Mouse (Mus musculus) 416B (cell line): Measurements from ENCODE around the gene Xpo4.

ENCODE experiments used
- DNase-seq: peaks from one replicate; pipeline ENCODE4 v3.0.0; 2011; ENCODE audit warnings: low read depth

The Xpo4 gene

DNA sequence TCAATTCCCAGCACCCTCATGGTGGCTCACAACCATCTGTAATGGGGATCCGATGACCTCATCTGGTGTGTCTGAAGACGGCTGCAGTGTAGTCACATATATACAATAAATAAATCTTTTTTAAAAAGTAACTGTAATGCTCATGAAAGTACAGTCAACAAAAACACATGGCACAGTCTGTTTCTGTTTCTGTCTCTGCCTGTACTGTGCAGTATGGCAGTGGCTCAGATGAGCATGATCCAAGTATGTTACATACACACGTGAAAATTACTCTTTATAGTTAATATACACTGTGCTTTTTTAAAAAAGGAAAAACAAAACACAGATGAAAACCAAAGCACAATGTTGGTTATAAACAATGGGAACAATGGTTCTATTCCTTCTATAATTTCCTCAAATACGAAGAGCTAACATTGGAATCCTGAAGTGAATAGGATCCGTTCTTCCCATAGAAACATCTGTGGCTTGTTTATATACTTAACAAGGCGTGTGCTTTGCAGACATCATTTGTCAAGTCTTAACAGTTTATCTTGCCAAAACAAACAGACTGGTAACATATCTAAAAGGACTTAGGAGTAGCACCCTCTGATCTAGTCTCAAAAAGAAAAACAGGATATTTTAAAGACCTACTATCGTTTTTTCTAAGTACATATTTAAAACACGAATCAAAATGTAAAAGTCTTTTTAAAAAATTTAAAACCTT is 58.4 kb downstream of the Xpo4 start:
- DNase-seq, result no peak

GRCm38 (mm10) chr14:57593279-57593678 is 72.0 kb downstream of the Xpo4 start:
- DNase-seq, result no peak

DNA sequence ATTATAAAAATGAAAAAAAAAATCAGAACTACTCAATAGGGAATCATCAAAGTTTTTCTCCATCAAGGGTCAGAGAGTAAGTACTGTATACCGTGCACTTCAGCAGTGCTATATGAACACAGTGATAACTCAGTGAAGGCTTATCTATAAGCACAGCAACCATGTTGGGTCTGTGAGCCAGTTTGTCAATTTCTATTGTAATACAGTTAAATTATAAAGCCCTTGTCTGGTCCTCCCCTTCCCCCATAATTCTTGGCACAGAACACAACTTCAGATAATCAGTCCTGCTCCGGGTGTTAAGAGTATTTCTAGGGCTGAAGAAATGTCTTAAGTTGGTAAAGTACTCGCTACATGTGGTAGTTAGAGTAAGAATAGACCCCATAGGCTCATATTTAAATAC is 73.4 kb downstream of the Xpo4 start:
- DNase-seq, result no peak

- DNase-seq, result no peak
Observed at GRCm38 (mm10) chr14:57576364-57577060, 88.7 kb downstream of the Xpo4 start.

- peak; percentile 44 for DNase-seq
Observed at GRCm38 (mm10) chr14:57574792-57575587, 90.2 kb downstream of the Xpo4 start.

DNA sequence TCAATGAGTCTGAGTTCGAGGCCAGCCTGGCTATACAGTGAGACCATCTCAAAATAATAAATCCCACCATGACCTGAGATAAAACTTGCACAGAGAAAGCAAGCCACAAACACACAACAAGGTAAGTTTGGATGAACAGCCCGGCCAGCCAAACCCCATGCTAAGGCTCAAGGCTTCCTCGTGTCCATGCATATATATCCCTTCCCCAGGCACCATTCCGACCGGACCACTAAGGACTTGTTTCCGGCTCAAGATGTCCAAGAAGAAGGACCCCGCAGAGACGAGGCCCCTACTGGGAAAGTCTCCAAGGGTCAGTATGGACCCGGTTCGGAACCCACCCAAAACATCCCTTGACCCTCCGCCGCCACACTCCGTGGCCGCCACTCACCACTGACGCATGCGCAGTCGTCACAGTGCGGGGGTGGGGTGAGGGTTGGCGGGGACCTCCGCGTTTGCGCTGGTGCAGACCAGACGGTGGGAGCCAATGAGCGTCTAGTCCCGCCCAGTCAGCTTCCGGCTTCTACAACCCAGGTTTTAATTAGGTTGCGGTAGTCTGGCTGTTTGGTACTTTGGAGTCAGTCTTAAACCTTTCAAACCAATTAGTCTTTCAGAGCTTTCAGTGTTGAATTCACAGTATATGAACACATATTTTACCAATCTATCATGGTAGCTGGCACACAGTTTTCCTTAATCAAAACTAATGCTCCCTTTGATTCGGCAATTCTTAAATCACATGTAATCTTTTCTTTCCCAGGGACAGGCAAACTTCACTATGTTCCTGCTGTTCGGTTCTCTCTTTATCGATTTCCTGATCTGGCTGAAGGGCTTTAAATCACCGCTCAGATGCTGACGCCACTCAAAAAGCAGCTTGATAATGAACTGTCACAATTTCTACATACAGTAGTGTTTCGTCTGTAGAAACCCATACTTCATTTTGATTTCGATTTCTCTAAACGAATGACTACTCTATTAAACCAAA is 93.8 kb downstream of the Xpo4 start, which contains the start of gene Eef1akmt1:
TSS of gene Eef1akmt1 (minus strand) at position 458 of the 979 bp plus-strand sequence.
- peak; percentile 94 for DNase-seq

DNA sequence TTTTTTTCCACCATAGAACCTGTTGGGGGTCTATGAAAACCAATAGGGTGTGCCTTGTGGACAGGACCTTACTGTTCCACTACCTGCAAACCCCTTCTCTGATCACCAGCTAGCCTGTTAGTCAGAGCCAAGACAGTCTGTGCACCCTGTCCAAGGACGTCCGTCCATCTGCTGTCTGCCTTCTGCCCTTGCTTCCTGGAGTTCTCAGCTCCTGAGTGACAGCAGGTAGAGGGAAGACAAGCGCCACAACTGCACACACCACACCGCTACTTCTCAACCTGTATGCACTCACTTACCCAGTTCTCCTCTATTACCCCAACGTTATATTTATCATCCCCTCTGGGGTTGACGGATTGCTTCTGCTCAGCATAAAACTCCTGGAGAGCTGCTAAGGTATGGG is 99.6 kb downstream of the Xpo4 start:
- no peak for DNase-seq

DNA sequence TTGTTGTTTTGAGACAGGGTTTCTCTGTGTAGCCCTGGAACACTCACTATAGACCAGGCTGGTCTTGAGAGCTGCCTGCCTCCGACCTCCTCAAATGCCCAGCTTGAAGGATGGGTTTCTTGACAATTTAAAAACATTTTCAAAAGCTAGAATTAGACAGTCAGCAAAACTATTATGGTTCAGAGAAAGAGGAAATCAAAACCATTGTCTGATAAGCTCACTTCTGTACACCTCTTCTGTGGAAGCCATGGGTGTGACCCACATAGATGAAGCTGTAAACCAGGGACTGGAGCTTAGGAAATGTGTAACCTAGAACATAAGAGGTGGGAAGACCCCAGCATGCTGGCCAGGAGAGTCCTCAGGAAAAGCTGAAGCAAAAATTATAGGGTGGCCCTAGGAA is 108.3 kb downstream of the Xpo4 start:
- DNase-seq, result no peak

DNA sequence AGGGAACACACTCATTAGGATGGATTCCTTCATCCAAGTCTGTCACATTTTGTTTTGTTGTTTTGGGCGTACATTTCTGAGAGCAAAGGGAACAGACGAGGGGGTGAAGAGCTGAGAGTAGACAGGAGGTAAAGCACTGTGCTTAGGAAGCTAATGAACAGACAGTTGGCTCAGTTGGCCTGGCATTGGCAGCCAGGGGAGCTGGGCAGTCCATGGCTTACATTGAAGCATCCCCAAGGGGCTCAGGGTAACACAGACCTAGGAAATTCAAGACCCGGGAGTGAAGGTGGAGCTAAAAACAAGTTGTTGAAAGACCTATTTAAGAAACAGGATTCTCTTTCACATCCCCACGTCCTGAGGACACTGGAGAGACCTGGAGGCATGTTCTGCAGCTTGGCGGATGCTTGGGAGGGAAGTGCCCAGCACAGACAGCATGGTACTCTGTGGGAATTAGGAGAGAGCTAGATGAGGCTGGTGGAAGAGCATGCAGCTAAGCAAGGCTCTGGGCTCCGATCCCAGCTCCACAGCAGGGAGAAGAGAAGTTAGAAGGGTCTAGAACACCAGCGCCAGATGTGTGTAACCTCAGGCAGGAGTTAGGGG is 109.7 kb downstream of the Xpo4 start:
- no peak for DNase-seq

- DNase-seq, result no peak
Observed at GRCm38 (mm10) chr14:57554434-57554833, 110.8 kb downstream of the Xpo4 start.

GRCm38 (mm10) chr14:57552945-57553344 is 112.3 kb downstream of the Xpo4 start:
- DNase-seq, result no peak

GRCm38 (mm10) chr14:57547062-57547461 is 118.2 kb downstream of the Xpo4 start:
- DNase-seq, result no peak

DNA sequence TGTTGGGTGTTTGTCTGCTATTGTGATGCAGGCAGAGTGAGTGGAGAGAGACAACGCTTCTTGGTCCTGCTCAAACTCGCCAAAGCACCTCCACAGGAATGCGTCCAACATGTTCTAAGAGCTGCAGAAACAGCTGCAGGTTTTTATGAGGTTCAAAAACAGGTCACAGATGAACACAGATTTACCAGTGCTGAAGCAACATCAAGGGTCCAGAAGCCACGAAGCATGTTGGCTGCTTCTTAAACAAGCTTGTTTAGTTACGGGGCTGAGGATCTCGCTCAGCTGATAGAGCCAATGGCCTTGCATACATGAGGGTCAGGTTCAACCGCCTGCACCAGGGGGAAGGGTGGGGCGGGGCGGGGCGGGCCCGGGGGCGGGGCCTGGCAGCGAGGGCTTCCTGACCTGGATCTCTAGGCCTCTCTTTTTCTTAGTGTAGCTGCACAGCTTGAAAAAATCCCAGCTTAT is 118.6 kb downstream of the Xpo4 start:
- peak; percentile 55 for DNase-seq

GRCm38 (mm10) chr14:57546131-57546530 is 119.1 kb downstream of the Xpo4 start:
- no peak for DNase-seq

- no peak for DNase-seq
Observed at GRCm38 (mm10) chr14:57545526-57545925, 119.7 kb downstream of the Xpo4 start.

DNA sequence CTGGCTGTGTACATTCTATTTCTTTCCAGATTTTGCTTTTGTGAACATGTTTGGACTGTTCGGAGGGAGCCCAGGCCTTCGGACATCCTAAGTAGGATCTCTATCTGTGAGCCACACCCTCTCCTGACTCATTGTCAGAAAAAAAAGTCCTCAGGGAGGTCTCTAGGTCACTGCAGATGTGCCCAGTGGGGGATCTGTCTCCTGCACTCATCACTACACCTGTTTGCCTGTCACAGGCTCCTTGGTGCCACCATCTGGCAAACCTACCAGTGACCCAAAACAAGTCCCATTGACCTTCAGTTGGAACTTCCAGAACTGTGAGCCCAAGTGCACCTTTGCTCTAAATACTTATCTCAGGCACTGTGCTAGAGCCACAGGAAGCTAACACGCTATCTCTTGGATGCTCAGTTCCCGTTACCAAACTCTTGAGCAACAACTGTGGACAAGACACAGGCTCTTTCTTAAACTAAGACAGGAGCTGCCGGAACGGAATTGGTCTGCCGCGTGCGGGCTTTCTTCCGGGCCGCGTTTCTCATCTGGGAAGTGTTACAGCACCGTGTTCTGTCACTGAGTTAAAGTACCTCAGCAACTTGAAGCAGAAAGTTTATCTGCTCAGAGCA is 121.7 kb downstream of the Xpo4 start:
- DNase-seq, result peak; percentile 83

GRCm38 (mm10) chr14:57542231-57542630 is 123.0 kb downstream of the Xpo4 start:
- no peak for DNase-seq

DNA sequence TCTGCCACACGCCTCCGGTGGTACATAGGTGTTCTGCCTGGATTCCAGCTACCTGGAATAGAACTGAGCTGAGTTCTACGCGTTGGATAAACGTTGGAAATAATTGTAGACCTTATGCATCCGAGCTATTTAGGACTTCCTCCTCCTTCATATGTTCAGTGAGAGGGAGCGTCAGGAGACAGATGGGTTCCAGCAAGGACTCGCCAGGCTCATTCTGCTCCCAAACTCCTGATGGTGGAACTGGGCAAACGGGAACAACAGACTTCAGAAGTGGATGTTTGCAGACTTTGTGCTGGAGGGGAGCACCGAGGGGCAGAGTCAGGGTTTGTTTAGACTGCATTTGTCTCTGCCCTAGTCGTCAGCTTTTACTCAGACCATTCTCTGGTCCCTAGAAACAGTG is 124.5 kb downstream of the Xpo4 start:
- no peak for DNase-seq

- DNase-seq, result peak; percentile 89
Observed at GRCm38 (mm10) chr14:57537261-57538015, 127.8 kb downstream of the Xpo4 start.

GRCm38 (mm10) chr14:57536820-57537219 is 128.4 kb downstream of the Xpo4 start:
- no peak for DNase-seq
